Mouse (Mus musculus) stomach, embryonic 14.5 days (tissue): ENCODE measurements around the gene Snx18. TPM values are rescaled to one million over a fixed set of nuclear protein-coding genes. Genes with fewer than 3 reads are reported as not detected.

ENCODE experiments used
- ATAC-seq: fragments of 200-750 bp; cut with Nextera tagmentation; 2 replicates; pipeline ENCODE4 v1.8.0; 2017; ENCODE audit warnings: low read depth, moderate TSS enrichment; ENCODE audit not compliant: insufficient number of reproducible peaks, insufficient read depth, low FRiP score
- H3K27ac ChIP-seq: fragments of 300-500 bp; sonication (generic); 2 replicates; pipeline ENCODE4 v1.5.1; 2014; ENCODE audit warnings: mild to moderate bottlenecking, low read length, moderate library complexity, mixed read lengths
- H3K27me3 ChIP-seq: fragments of 300-500 bp; sonication (generic); 2 replicates; pipeline ENCODE4 v1.6.1; 2014; ENCODE audit warnings: low read length, control low read depth, mixed read lengths; ENCODE audit not compliant: control insufficient read depth, insufficient read depth
- H3K36me3 ChIP-seq: fragments of 300-500 bp; sonication (generic); 2 replicates; pipeline ENCODE4 v1.6.1; 2014; ENCODE audit warnings: mild to moderate bottlenecking, control low read depth, low read length, moderate library complexity, mixed read lengths; ENCODE audit not compliant: control insufficient read depth, insufficient read depth
- H3K4me1 ChIP-seq: fragments of 300-500 bp; sonication (generic); 2 replicates; pipeline ENCODE4 v1.6.1; 2014; ENCODE audit warnings: low read length, control low read depth, mixed read lengths; ENCODE audit not compliant: control insufficient read depth, insufficient read depth
- H3K4me2 ChIP-seq: fragments of 300-500 bp; sonication (generic); replicated peaks from 2 replicates; pipeline ENCODE4 v1.6.1; 2014; ENCODE audit warnings: low read depth, low read length, control low read depth
- H3K4me3 ChIP-seq: fragments of 300-500 bp; sonication (generic); 2 replicates; pipeline ENCODE4 v1.5.1; 2014; ENCODE audit warnings: low read depth, low read length, control low read depth
- H3K9ac ChIP-seq: fragments of 300-500 bp; sonication (generic); replicated peaks from 2 replicates; pipeline ENCODE4 v1.6.1; 2014; ENCODE audit warnings: low read depth, mild to moderate bottlenecking, control low read depth, low read length, moderate library complexity, mixed read lengths
- H3K9me3 ChIP-seq: fragments of 300-500 bp; sonication (generic); 2 replicates; pipeline ENCODE4 v1.6.1; 2016; ENCODE audit warnings: low read depth, low read length, control low read depth; ENCODE audit not compliant: control insufficient read depth
- WGBS: fragments of 180-500 bp; shearing (Covaris S2); extraction: QIAGEN DNeasy Blood & Tissue Kit; methylation state at CpG from one replicate; pipeline ENCODE4 v1.1.7; 2014; 5-methylcytosine and 5-hydroxymethylcytosine counted together
- polyA plus RNA-seq: library from polyadenylated mRNA; unstranded; fragments of >200 nt; fragmentation: Nextera tagmentation; extraction: Ambion mirVana; gene quantifications from 2 replicates; pipeline ENCODE4 v1.2.1, GENCODE M21; 2014

The Snx18 gene
- polyA plus RNA-seq: 28.1 and 30.2 TPM in 2 replicates

DNA sequence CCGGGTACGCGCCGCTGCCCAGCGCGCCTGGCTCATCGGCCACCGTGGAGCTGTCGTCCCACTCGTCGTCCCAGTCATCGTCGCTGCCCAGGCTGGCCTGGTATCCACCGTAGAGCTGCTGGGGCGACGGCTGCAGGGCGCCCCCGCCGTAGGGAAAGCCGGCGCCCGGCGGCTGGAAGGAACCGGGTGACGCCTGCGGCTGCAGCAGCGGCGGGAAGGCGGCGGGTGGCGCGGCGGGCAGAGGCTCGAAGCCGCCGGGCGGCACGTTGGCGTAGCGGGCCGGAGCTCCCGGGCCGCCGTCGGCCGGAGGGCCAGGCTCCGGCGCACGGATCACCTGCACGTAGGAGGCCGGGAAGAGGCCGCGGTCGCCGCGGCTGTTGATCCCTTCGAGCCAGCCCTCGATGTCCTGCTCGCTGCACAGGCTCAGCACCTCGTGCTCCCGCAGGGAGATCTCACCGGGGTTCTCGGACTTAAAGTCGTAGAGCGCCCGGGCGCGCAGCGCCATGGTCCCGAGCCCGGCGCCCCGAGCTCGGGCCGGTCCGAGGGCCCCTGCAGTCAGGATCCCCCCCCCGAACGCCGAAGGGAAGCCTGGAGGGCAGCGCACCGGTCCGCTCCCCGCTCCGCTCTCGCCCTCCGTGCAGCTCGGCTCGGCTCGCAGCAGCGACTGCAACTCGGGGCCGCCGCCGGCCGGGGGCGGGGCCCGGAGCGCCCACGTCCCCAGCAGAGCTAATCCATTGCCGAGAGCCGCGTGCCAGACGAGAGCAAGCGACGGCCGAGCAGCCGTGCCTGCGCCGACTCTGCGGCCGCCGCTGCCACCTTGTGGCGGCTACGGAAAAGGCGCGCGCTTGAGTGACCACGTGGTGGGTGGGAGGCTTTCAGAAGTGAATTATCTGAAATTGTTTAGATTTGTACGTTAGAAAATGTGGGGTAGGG is at the start of gene Snx18:
Snx18 (minus strand) TSS at position 674 of the 933 bp plus-strand sequence.
- Histone ChIP-seq H3K36me3 (peaks cover 3% of the 10 kb centered on the region; the same call in 1 of the 2 replicates), H3K4me1 (peaks cover 36% of the 10 kb centered on the region), H3K9ac (peak within 1 kb of the TSS; percentile 90), H3K9me3 (no peaks in the 10 kb centered on the region), H3K4me3 (peak within 1 kb of the TSS; percentile 63), H3K27ac (peak within 1 kb of the TSS; percentile 82), H3K27me3 (no peaks in the 10 kb centered on the region), H3K4me2 (peak within 1 kb of the TSS; percentile 94)
- peak; percentile 92 for ATAC-seq
- under 1% methylated on average over 110 of the region's 119 CpGs for WGBS

DNA sequence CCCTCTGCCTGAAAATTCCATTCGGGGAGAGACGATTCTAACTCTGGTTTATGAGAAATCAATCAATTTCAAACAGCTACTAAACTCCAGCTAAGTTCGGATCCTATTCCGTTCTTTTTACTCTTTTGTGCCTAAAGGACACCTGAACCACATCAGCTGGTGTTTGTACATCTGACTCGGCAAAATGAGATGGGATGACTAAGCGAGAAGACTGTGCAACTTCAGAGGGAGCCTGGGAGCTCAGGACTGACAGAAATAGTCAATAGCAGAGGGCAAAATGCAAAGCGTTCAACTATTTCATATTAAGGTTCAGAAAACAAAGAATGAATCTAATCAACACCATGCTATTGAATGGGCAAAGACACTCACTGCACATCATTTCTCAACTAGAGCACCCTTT is 45.5 kb upstream of the Snx18 start:
- Histone ChIP-seq H3K27ac (no peak overlapping the region), H3K36me3 (no peaks in the 10 kb centered on the region), H3K9me3 (no peaks in the 10 kb centered on the region), H3K4me2 (no peak overlapping the region), H3K27me3 (no peaks in the 10 kb centered on the region), H3K4me3 (no peak overlapping the region), H3K9ac (no peak overlapping the region), H3K4me1 (no peaks in the 10 kb centered on the region)
- ATAC-seq: no peak
- WGBS: 67% methylated on average over 7 of the region's 7 CpGs

DNA sequence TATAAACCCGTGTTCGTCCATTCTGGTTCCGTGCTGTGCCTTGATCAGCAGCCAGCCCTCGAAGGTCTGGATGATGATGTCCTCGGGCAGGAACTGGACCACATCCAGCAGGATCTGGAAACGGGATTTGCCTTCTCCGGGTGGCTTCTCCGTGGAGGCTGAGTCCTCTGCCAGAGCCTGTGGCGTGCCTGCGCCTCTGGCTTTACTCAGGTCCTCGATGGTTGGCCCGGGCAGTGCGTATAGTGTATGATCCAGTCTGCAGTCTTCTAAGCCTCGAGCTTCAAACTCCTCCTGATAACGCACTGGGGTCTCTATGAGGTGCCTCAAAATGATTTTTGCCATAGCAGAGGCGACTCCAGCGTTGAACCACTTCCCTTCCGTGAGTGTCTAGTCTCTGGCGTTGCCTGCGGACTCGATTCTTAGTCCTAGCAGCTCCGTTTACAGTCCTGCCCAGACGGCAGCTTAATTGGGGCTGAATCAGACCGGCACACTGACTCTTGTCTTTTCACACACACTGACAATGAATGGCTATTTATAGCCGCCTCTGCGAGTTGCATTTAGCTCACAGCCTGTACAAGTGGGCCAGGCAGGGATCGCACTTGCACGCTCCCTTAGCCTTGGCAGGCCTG is 44.9 kb upstream of the Snx18 start, which contains the start of gene Hspb3:
Hspb3 (minus strand) TSS at position 526 of the 629 bp plus-strand sequence.
- 0 out of 2 replicates have a peak within 1 kb of the TSS, but pooled peaks have one; percentile 0 for H3K4me2 ChIP-seq
- no peak within 1 kb of the TSS for H3K4me3 ChIP-seq
- no peak within 1 kb of the TSS for H3K9ac ChIP-seq
- WGBS: 70% methylated on average over 28 of the region's 28 CpGs
- no peaks in the 10 kb centered on the region for H3K4me1 ChIP-seq
- ATAC-seq: no peak
- H3K27ac ChIP-seq: no peak within 1 kb of the TSS
- H3K9me3 ChIP-seq: no peaks in the 10 kb centered on the region
- H3K36me3 ChIP-seq: no peaks in the 10 kb centered on the region
- no peaks in the 10 kb centered on the region for H3K27me3 ChIP-seq

DNA sequence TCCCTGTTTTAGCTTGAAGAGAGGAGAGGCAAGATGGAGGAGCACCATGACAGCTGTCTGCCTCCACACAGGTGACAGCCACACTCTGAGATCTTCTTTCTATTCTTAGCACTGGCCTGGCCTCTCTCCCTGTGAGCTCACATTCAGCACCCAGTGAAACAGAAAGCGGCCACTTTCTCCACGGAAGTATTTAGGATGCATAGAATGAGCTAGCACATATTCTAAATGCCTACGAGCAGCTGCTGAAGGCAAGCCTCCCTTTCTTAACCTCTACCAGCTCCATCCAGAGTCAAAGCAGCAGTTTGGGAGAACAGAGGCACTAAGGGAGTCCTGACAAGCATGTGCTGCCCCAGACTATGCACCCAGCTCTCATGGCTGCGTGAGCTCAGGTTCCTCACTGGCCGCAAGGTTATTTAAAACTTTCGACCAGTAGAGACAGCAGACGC is 43.5 kb upstream of the Snx18 start:
- ATAC-seq: no peak
- H3K27ac ChIP-seq: no peak overlapping the region
- no peaks in the 10 kb centered on the region for H3K4me1 ChIP-seq
- H3K9ac ChIP-seq: no peak overlapping the region
- H3K36me3 ChIP-seq: no peaks in the 10 kb centered on the region
- H3K27me3 ChIP-seq: no peaks in the 10 kb centered on the region
- H3K4me2 ChIP-seq: no peak overlapping the region
- H3K4me3 ChIP-seq: no peak overlapping the region
- H3K9me3 ChIP-seq: no peaks in the 10 kb centered on the region
- 67% methylated on average over 7 of the region's 7 CpGs for WGBS

DNA sequence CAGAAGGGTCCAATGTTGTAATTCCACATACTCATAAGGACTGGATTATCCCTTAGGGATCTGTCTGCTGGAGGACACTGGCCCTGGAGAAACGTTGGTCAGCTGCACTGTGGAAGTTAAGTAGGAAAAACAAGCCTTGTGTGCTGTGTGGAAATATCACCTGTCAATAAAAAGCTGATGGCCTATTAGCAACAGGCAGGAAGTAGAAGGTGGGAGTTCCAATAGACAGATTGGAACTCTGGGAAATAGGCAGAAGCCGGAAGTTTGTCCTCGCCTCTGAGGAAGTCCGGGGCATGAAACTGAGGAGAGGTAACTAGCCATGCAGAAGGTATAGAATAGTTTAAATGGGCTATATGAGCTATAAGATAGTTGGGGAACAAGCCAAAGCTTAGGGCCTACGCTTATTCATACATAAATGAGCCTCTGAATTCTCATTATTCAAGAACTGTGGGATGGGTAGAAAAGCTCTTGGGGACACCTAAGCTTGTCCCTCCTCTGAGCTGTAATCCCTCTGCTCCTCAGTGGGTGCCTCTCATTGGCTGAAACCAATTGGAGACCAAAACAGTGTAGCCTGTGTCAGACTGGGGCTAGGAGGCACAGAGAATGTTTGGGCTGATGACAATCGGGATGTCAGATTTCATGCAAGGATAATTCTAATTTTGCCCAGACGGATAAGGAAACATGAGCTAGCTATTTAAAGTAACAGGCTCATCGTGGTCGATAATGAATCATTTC is 42.4 kb upstream of the Snx18 start:
- Histone ChIP-seq H3K4me2 (no peak overlapping the region), H3K27me3 (no peaks in the 10 kb centered on the region), H3K4me1 (no peaks in the 10 kb centered on the region), H3K9me3 (no peaks in the 10 kb centered on the region), H3K4me3 (no peak overlapping the region), H3K27ac (no peak overlapping the region), H3K36me3 (no peaks in the 10 kb centered on the region), H3K9ac (no peak overlapping the region)
- no peak for ATAC-seq
- WGBS: 89% methylated on average over 9 of the region's 9 CpGs

DNA sequence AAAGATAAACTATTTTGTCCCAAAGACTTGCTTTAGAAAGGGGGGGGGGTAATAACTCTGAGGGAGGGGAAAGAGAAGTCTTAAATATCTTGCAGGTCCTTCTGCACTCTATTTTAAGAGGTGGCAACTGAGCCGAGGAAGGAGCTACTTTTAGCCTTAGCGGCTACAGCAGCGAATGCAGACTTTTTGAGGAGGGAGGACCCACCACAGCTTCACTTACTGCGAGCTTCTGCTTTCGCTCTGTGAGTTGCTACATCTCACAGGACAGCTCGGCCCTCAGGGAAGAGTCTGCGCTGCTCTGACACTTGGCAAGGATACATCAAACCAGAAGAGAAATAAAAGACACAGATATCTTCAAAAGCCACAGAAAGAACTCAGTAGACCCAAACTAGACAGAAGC is 38.8 kb upstream of the Snx18 start:
- Histone ChIP-seq H3K4me2 (no peak overlapping the region), H3K27ac (no peak overlapping the region), H3K36me3 (no peaks in the 10 kb centered on the region), H3K9ac (no peak overlapping the region), H3K4me1 (no peaks in the 10 kb centered on the region), H3K4me3 (no peak overlapping the region), H3K27me3 (no peaks in the 10 kb centered on the region), H3K9me3 (no peaks in the 10 kb centered on the region)
- ATAC-seq: no peak
- 80% methylated on average over 7 of the region's 7 CpGs for WGBS

DNA sequence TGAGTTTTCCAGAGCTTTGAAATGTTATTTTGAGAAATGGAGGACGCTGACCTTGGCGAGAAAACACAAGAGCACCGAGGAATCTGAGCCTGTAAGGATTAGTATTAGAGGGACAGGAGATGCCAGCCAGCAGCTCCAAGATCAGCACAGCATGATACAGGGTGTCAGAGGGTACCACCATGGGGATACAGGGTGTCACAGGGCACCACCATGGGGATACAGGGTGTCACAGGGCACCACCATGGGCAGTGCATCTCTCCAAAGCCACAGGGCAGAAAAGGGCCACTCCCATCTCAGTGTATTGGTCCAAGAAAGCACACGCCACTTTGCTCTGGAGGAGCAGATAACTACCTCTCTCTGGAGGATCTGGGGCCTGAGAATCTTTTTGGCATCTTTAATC is 38.3 kb upstream of the Snx18 start:
- ATAC-seq: no peak
- no peaks in the 10 kb centered on the region for H3K9me3 ChIP-seq

DNA sequence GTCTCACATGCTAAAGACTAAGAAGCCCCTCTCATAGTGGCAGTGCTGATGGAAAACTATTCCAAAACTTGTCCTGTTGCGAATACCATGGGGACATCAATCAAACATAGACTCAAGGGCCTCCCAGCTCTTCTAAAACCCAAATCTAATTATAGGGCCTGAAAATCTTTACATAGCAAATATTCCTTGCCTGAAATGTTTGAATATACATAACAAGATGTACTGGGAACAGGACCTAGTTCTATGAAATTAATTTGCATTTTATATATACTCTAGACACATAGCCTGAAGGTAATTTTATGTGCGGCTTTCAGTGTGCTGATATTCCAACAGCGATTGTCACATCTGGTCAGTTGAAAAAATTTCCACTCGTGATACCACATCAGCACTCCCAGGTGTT is 37.1 kb upstream of the Snx18 start:
- Histone ChIP-seq H3K27ac (no peak overlapping the region), H3K4me2 (no peak overlapping the region), H3K4me1 (no peaks in the 10 kb centered on the region), H3K36me3 (no peaks in the 10 kb centered on the region), H3K27me3 (no peaks in the 10 kb centered on the region), H3K4me3 (no peak overlapping the region), H3K9me3 (no peaks in the 10 kb centered on the region), H3K9ac (no peak overlapping the region)
- ATAC-seq: no peak
- WGBS: 91% methylated on average over 4 of the region's 4 CpGs

More for the DNA sequence above, 38.3 kb upstream of the Snx18 start:
- no peaks in the 10 kb centered on the region for H3K36me3 ChIP-seq
- H3K27ac ChIP-seq: no peak overlapping the region
- H3K9ac ChIP-seq: no peak overlapping the region
- WGBS: 85% methylated on average over 4 of the region's 4 CpGs
- no peak overlapping the region for H3K4me3 ChIP-seq
- no peak overlapping the region for H3K4me2 ChIP-seq
- no peaks in the 10 kb centered on the region for H3K4me1 ChIP-seq
- H3K27me3 ChIP-seq: no peaks in the 10 kb centered on the region
